Mouse (Mus musculus): ENCODE measurements around the gene Faim2.

GRCm38 (mm10) chr15:99454585-99455279 lies 73.2 kb downstream of the Faim2 start:
- TF ChIP-seq CHD2 (IDR thresholded peaks at IDR 0.05; ENCODE audit: low read depth, low read length), result no peak
- TF ChIP-seq MAFK (IDR thresholded peaks at IDR 0.05; ENCODE audit: insufficient read depth, low read depth, low read length), result no peak
- no peak for TF ChIP-seq HCFC1 (IDR thresholded peaks at IDR 0.05; ENCODE audit: borderline replicate concordance, insufficient read depth, low read length)
- no peak for TF ChIP-seq ZC3H11A (IDR thresholded peaks at IDR 0.05; ENCODE audit: borderline replicate concordance, low read depth, low read length)
